Mouse (Mus musculus) bone marrow macrophage, adult 2 months (primary cell): ENCODE data around the gene Gla.

Source experiments
- CTCF ChIP-seq: IDR thresholded peaks from 2 replicates; pipeline ENCODE4 v1.5.1; 2012; ENCODE audit warnings: low read depth, mild to moderate bottlenecking, low read length, moderate library complexity
- POLR2A ChIP-seq: IDR thresholded peaks from 2 replicates; pipeline ENCODE4 v1.6.1; 2012; ENCODE audit warnings: mild to moderate bottlenecking, low read depth, low read length, borderline replicate concordance

- TF ChIP-seq CTCF = no peak
- no peak for TF ChIP-seq POLR2A
These were observed 10.1 kb upstream of the Gla start for GRCm38 (mm10) chrX:134610984-134611383.
